In the genomic region with DNA sequence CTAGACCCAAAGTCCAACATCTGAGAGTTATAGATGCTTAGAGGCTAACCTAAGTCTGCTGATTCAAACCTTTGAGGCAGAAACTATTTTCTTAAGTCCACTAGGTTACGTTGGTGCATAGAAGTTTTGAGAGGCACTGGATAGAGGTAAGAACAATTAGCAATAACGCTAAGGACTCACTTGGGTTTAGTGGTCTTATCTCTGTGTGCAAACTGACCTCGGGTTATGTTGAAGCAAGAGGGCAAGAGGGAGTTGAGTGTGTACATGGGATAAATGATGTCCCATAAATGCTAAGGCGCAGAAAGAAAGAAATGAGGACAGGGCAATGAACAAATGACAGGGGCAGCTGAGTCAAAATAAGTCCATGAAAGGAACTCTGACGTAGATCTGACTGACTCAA, we compare ENCODE assay signal across 34 mouse cellular contexts.
"Had no signal": no experiment of that assay in that cellular context is flagged by ENCODE, and none has a peak within 500 bp of the region (broad histone marks: within the 10 kb centered on the region; RNA-seq: fewer than 3 reads in every experiment).

No protein-coding gene starts in this region.

- H3K4me3 ChIP-seq: heart, adult 2 months; heart, embryonic 12.5 days; heart, embryonic 13.5 days; heart, embryonic 15.5 days; hindbrain, embryonic 10.5 days; hindbrain, embryonic 12.5 days; hindbrain, embryonic 13.5 days; hindbrain, embryonic 15.5 days; intestine, embryonic 15.5 days; kidney, embryonic 15.5 days; layer of hippocampus, adult 2 months had no signal

- H3K4me1 ChIP-seq: hindbrain, embryonic 10.5 days; intestine, embryonic 15.5 days had no signal

- H3K4me2 ChIP-seq: heart, embryonic 11.5 days; heart, embryonic 12.5 days; heart, embryonic 13.5 days; heart, embryonic 15.5 days; hindbrain, embryonic 12.5 days; hindbrain, embryonic 13.5 days; hindbrain, embryonic 14.5 days; hindbrain, embryonic 15.5 days; intestine, embryonic 15.5 days; kidney, embryonic 15.5 days had no signal

- DNase-seq: heart, adult 2 months; heart, postnatal 10 days; heart, postnatal 36 days; heart, postnatal 4 days; kidney, adult 11 months; kidney, adult 18-20 months; kidney, adult 2 months; kidney, adult 8-10 months; kidney, adult 9 months; kidney, postnatal 10 days; kidney, postnatal 14 days; kidney, postnatal 25 days; kidney, postnatal 36 days; kidney, postnatal 4 days; layer of hippocampus, adult 9-11 months; layer of hippocampus, postnatal 36 days had no signal

- H3K36me3 ChIP-seq: heart, embryonic 12.5 days; heart, embryonic 13.5 days; heart, embryonic 15.5 days; hindbrain, embryonic 10.5 days; hindbrain, embryonic 12.5 days; hindbrain, embryonic 13.5 days; hindbrain, embryonic 15.5 days; intestine, embryonic 15.5 days; kidney, embryonic 15.5 days had no signal

- H3K27me3 ChIP-seq: heart, embryonic 12.5 days; heart, embryonic 13.5 days; heart, embryonic 15.5 days; hindbrain, embryonic 12.5 days; hindbrain, embryonic 13.5 days; hindbrain, embryonic 15.5 days; intestine, embryonic 15.5 days; kidney, embryonic 15.5 days had no signal

- H3K9me3 ChIP-seq: heart, embryonic 12.5 days; heart, embryonic 13.5 days; heart, embryonic 15.5 days; hindbrain, embryonic 10.5 days; hindbrain, embryonic 12.5 days; hindbrain, embryonic 13.5 days; hindbrain, embryonic 15.5 days; intestine, embryonic 15.5 days; kidney, embryonic 15.5 days had no signal

- ATAC-seq: hindbrain, embryonic 16.5 days; hindbrain, postnatal 0 days; inflammation-experienced regulatory T-cells, adult 6 months; intestine, embryonic 15.5 days; intestine, embryonic 16.5 days; intestine, postnatal 0 days had no signal

- H3K9ac ChIP-seq: heart, embryonic 12.5 days; heart, embryonic 13.5 days; heart, embryonic 15.5 days; hindbrain, embryonic 12.5 days; hindbrain, embryonic 13.5 days; hindbrain, embryonic 14.5 days; hindbrain, embryonic 15.5 days; intestine, embryonic 15.5 days; kidney, embryonic 15.5 days had no signal

- H3K27ac ChIP-seq: heart, adult 2 months; heart, embryonic 13.5 days; heart, embryonic 15.5 days; hindbrain, embryonic 10.5 days; hindbrain, embryonic 12.5 days; hindbrain, embryonic 13.5 days; hindbrain, embryonic 14.5 days; hindbrain, embryonic 15.5 days; hindbrain, postnatal 0 days; intestine, embryonic 15.5 days; kidney, embryonic 15.5 days; kidney, postnatal 0 days; layer of hippocampus, adult 2 months had no signal
